In genomic region chrX:109113401-109114280, GRCm38 (mm10) we compare ENCODE assay signal across 10 mouse cellular contexts. TPM values are rescaled to one million over a fixed set of nuclear protein-coding genes. Genes with fewer than 3 reads are reported as not detected.
A peak's percentile ranks its signal among the peaks of the same experiment; 100 is the strongest.
DNase-seq lines count a peak whose midpoint lies in the region; ATAC-seq and TF ChIP-seq lines count a peak whose summit lies in the region.
"Had no signal": no experiment of that assay in that cellular context is flagged by ENCODE, and none has a peak within 500 bp of the region (broad histone marks: within the 10 kb centered on the region; RNA-seq: fewer than 3 reads in every experiment).

No protein-coding gene starts in this region.

- no peaks in the 10 kb centered on the region for H3K4me1 ChIP-seq in neural tube, embryonic 15.5 days
- peaks cover 4% of the 10 kb centered on the region for H3K4me1 ChIP-seq in forebrain, embryonic 12.5 days
- peaks cover 7% of the 10 kb centered on the region; the same call in 1 of the 2 replicates for H3K4me1 ChIP-seq in liver, embryonic 15.5 days (replicated peaks)
- peaks cover 4% of the 10 kb centered on the region; the same call in 1 of the 2 replicates for H3K4me1 ChIP-seq in small intestine, adult 2 months (ENCODE audit: control insufficient read depth, insufficient read depth, insufficient read length, low read length)
- H3K4me1 ChIP-seq: embryonic facial prominence, embryonic 12.5 days had no signal

- no peak overlapping the region for H3K4me3 ChIP-seq in neural tube, embryonic 15.5 days (replicated peaks)
- no peak overlapping the region for H3K4me3 ChIP-seq in forebrain, embryonic 12.5 days (replicated peaks)
- H3K4me3 ChIP-seq in liver, embryonic 15.5 days (replicated peaks), result peak overlapping the region; percentile 30
- no peak overlapping the region for H3K4me3 ChIP-seq in small intestine, adult 2 months (ENCODE audit: low read depth, low read length)
- H3K4me3 ChIP-seq: embryonic facial prominence, embryonic 12.5 days had no signal

- no peak; the same call in 1 of the 2 replicates for ATAC-seq in neural tube, embryonic 15.5 days (ENCODE audit: low FRiP score)
- peak; percentile 73 for ATAC-seq in forebrain, embryonic 12.5 days (ENCODE audit: low FRiP score)
- peak; percentile 40; the same call in 1 of the 2 replicates for ATAC-seq in liver, embryonic 15.5 days (ENCODE audit: insufficient read depth)

- TF ChIP-seq POLR2A in small intestine, adult 2 months (IDR thresholded peaks at IDR 0.05; ENCODE audit: low read depth, low read length), result no peak

- DNase-seq in neural tube, embryonic 10.5 days (ENCODE audit: extremely low spot score, low spot score), result peak; percentile 16
- DNase-seq in right cerebral cortex, adult 2 months (ENCODE audit: low spot score in 2 of 2), result no peak
- DNase-seq in cerebellum, adult 9-10 months, result no peak
- no peak for DNase-seq in cerebellum, adult 8-10 months

- H3K27ac ChIP-seq in neural tube, embryonic 15.5 days (replicated peaks), result no peak overlapping the region
- H3K27ac ChIP-seq in forebrain, embryonic 12.5 days, result peak overlapping the region; percentile 59; the same call in 1 of the 2 replicates
- H3K27ac ChIP-seq in liver, embryonic 15.5 days (replicated peaks), result no peak overlapping the region
- H3K27ac ChIP-seq in small intestine, adult 2 months (ENCODE audit: insufficient read depth, low read depth, low read length), result peak overlapping the region; percentile 69
- H3K27ac ChIP-seq: embryonic facial prominence, embryonic 12.5 days; kidney, postnatal 0 days had no signal

- H3K9ac ChIP-seq in neural tube, embryonic 15.5 days (replicated peaks), result no peak overlapping the region
- no peak overlapping the region for H3K9ac ChIP-seq in forebrain, embryonic 12.5 days
- no peak overlapping the region for H3K9ac ChIP-seq in liver, embryonic 15.5 days
- H3K9ac ChIP-seq: embryonic facial prominence, embryonic 12.5 days had no signal

- no peaks in the 10 kb centered on the region for H3K9me3 ChIP-seq in neural tube, embryonic 15.5 days (replicated peaks)
- no peaks in the 10 kb centered on the region for H3K9me3 ChIP-seq in forebrain, embryonic 12.5 days
- no peaks in the 10 kb centered on the region for H3K9me3 ChIP-seq in liver, embryonic 15.5 days (replicated peaks)
- H3K9me3 ChIP-seq: embryonic facial prominence, embryonic 12.5 days had no signal

- H3K27me3 ChIP-seq in neural tube, embryonic 15.5 days (replicated peaks), result no peaks in the 10 kb centered on the region
- no peaks in the 10 kb centered on the region for H3K27me3 ChIP-seq in forebrain, embryonic 12.5 days
- H3K27me3 ChIP-seq in liver, embryonic 15.5 days, result no peaks in the 10 kb centered on the region
- H3K27me3 ChIP-seq in small intestine, adult 2 months (ENCODE audit: control insufficient read depth, insufficient read depth, low read length), result no peaks in the 10 kb centered on the region
- H3K27me3 ChIP-seq: embryonic facial prominence, embryonic 12.5 days had no signal

- TF ChIP-seq CTCF in small intestine, adult 2 months (IDR thresholded peaks at IDR 0.05; ENCODE audit: extremely low read depth, insufficient read length, insufficient replicate concordance, low read depth, low read length), result no peak

- H3K4me2 ChIP-seq in neural tube, embryonic 15.5 days, result no peak overlapping the region
- no peak overlapping the region for H3K4me2 ChIP-seq in forebrain, embryonic 12.5 days
- peak overlapping the region; percentile 53 for H3K4me2 ChIP-seq in liver, embryonic 15.5 days
- H3K4me2 ChIP-seq: embryonic facial prominence, embryonic 12.5 days had no signal

- WGBS in neural tube, embryonic 15.5 days, result 35% methylated on average over 7 of the region's 7 CpGs
- 29% methylated on average over 7 of the region's 7 CpGs for WGBS in forebrain, embryonic 12.5 days
- 22% methylated on average over 7 of the region's 7 CpGs for WGBS in liver, embryonic 15.5 days (ENCODE audit: insufficient replicate concordance)
- 19% methylated on average over 7 of the region's 7 CpGs for WGBS in small intestine, adult 2 months

- H3K36me3 ChIP-seq in neural tube, embryonic 15.5 days, result no peaks in the 10 kb centered on the region
- no peaks in the 10 kb centered on the region for H3K36me3 ChIP-seq in forebrain, embryonic 12.5 days (replicated peaks)
- no peaks in the 10 kb centered on the region for H3K36me3 ChIP-seq in liver, embryonic 15.5 days (replicated peaks)
- no peaks in the 10 kb centered on the region for H3K36me3 ChIP-seq in small intestine, adult 2 months (ENCODE audit: control insufficient read depth, insufficient read depth, low read length)
- H3K36me3 ChIP-seq: embryonic facial prominence, embryonic 12.5 days had no signal

RNA-seq across cellular contexts. Expression of gene Sh3bgrl, which starts 18.5 kb away (rescaled TPM):
- 169 and 178 TPM in 2 replicates for polyA plus RNA-seq in neural tube, embryonic 15.5 days (2015; fragmentation: Nextera tagmentation; extraction: Ambion mirVana)
- polyA plus RNA-seq in forebrain, embryonic 12.5 days (2016; fragmentation: Nextera tagmentation; extraction: Ambion mirVana), result 236 TPM in 2 replicates
- polyA plus RNA-seq in liver, embryonic 15.5 days (2015; fragmentation: Nextera tagmentation; extraction: Ambion mirVana), result 44.1 and 47.5 TPM in 2 replicates
- polyA plus RNA-seq in small intestine, adult 2 months (2012; rRNA removed), result 0.52 and 1.7 TPM in 2 replicates

Comparison
In these comparisons a context has a peak if more than half of its experiments do, and no peak if none do; other contexts are left out.
1. H3K27ac ChIP-seq: peak in forebrain, embryonic 12.5 days (single experiment) and small intestine, adult 2 months (single experiment); none in neural tube, embryonic 15.5 days (single experiment) and liver, embryonic 15.5 days (single experiment).
2. RNA of gene Sh3bgrl, which starts 18.5 kb away (polyA plus RNA-seq): 236 TPM in forebrain, embryonic 12.5 days, 169 to 178 TPM in neural tube, embryonic 15.5 days and 44.1 to 47.5 TPM in liver, embryonic 15.5 days; 0.52 to 1.7 TPM in small intestine, adult 2 months; every median in the first group is over 10 times any median in the second.